Mouse (Mus musculus) layer of hippocampus, adult 2 months (tissue): ENCODE data around the gene Inmt. TPM values are rescaled to one million over a fixed set of nuclear protein-coding genes. Genes with fewer than 3 reads are reported as not detected.
A peak's percentile ranks its signal among the peaks of the same experiment; 100 is the strongest.

Source experiments
- DNase-seq, 2 experiments: peaks; one replicate each; pipeline ENCODE4 v3.0.0; 2022; ENCODE audit warnings: low spot score in 2 of 2
- H3K27ac ChIP-seq: fragments of 200-600 bp; 2 replicates; pipeline ENCODE4 v1.8.1; 2022
- H3K4me3 ChIP-seq: fragments of 200-600 bp; 2 replicates; pipeline ENCODE4 v1.8.1; 2022; ENCODE audit warnings: mild to moderate bottlenecking
- CTCF ChIP-seq: fragments of 200-600 bp; conservative IDR thresholded peaks from 2 replicates; pipeline ENCODE4 v1.8.1; 2022; ENCODE audit warnings: antibody characterized with exemption, mild to moderate bottlenecking, moderate library complexity
- total RNA-seq, 2 experiments: library from RNA; stranded (reverse); gene quantifications; 2 replicates each; pipeline ENCODE4 v1.2.3; 2021

Gene Inmt
- total RNA-seq, 2 experiments from 2014 or later, result 1.5 to 1.8 TPM

- no peak for DNase-seq
- no peak overlapping the region for H3K4me3 ChIP-seq
- no peak for TF ChIP-seq CTCF
Measured at GRCm38 (mm10) chr6:55182655-55183430, 8.0 kb upstream of the Inmt start.

DNA sequence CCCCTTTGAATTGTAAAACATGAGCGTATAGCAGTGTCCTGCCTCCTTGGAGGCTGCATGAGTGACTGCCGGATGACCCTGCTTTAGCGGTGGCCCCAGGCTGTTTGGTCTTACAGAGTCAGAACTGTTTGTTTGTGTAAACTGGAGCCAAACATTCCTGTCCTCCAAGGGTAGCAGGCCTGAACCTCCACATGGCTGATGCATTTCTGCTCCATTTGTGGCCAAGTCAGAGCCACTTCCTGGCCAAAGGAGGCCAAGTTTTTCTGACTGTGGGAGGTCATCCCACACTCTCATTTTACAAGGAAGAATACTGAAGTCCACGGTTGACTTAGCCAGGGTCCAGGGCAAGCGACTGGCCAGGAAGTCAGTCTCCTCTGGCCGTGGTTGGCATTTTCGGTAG is 4.7 kb upstream of the Inmt start:
- no peak for TF ChIP-seq CTCF
- DNase-seq, result no peak
- Histone ChIP-seq H3K27ac (no peak overlapping the region), H3K4me3 (no peak overlapping the region)

More at GRCm38 (mm10) chr6:55182655-55183430, 8.0 kb upstream of the Inmt start:
- H3K27ac ChIP-seq, result no peak overlapping the region

DNA sequence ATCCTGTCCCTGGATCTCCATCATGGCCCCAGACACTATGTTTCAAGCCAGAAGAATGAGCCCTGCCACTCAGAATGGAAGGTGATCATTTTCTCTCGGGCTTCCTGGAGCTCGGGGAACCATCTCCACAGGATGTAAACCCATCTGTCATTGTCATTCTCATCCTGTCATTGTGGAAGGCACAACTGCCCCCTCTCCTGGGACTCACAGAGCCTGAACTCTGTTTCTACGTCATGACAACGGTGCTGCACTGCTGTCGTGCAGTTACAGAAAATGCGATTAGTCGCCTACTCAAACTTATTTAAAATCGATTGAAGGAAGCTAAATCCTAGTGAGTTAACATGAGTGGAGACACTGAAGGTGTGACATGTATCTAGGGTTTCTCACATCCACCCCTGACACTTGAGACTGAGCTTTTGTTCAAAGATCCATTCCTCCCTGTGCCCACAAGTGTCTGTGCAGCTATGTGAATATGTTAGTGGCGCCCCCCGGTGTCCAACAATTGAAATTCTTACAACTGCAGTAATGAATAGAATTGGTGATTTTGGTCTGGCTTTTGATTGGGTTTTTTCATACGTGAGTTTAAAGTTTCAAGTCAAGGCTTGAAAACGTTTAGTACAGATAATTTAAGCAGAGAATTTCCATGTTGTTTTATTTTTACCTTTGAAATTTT is 2.4 kb upstream of the Inmt start:
- peak in 1 of 2 experiments; percentile 37 for DNase-seq
- TF ChIP-seq CTCF, result peak; percentile 79
- H3K4me3 ChIP-seq, result no peak overlapping the region
- H3K27ac ChIP-seq, result no peak overlapping the region

- H3K27ac ChIP-seq, result no peak overlapping the region
- no peak overlapping the region for H3K4me3 ChIP-seq
- DNase-seq, result no peak
- no peak for TF ChIP-seq CTCF
Measured at GRCm38 (mm10) chr6:55175892-55176291, 1.0 kb upstream of the Inmt start.

DNA sequence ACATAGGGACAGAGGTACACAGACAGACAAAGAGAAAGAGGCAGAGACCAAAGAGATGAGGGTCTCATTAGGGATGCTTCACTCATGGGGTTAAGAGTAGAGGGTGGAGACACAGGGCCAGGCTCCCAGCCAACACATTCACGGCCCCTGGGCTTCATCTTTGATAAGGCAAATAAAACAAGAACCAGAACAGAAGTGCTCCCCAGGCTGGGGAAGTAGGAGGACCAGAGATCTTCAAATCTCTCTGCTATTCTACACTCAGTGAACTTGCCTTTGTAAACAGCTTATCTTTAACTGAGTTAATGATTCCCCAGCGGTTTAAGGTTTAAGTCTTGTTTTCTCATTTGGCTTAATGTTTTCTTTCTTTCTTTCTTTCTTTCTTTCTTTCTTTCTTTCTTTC is 613 bp upstream of the Inmt start:
- no peak for TF ChIP-seq CTCF
- H3K4me3 ChIP-seq, result no peak overlapping the region
- H3K27ac ChIP-seq, result no peak overlapping the region
- DNase-seq, result no peak

GRCm38 (mm10) chr6:55173941-55174349 is 898 bp downstream of the Inmt start:
- no peak for DNase-seq
- no peak overlapping the region for H3K4me3 ChIP-seq
- TF ChIP-seq CTCF, result no peak
- no peak overlapping the region for H3K27ac ChIP-seq

DNA sequence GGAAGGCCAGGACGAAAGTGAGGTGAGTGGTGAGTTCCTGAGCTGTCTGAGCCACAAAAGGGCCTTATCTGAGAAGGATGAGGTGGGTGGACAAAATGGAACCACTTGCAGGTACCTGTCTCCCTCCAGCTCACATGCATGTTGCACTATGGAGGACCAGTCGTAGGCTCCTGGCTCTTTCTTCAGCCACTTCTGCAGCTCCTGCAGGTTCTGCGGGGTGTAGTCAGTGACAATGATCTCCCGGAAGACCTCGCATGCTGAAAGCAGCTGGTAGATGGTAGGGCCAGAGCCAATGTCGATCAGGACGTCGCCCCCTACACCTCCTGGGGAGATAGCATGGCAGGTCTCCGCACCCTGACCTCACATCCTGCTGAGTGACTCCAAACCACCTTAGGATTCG is 1.7 kb downstream of the Inmt start:
- Histone ChIP-seq H3K27ac (no peak overlapping the region), H3K4me3 (no peak overlapping the region)
- no peak for TF ChIP-seq CTCF
- DNase-seq, result no peak

GRCm38 (mm10) chr6:55171638-55172037 is 3.2 kb downstream of the Inmt start:
- TF ChIP-seq CTCF, result peak; percentile 65
- Histone ChIP-seq H3K4me3 (no peak overlapping the region), H3K27ac (no peak overlapping the region)
- DNase-seq, result peak in 1 of 2 experiments; percentile 35

DNA sequence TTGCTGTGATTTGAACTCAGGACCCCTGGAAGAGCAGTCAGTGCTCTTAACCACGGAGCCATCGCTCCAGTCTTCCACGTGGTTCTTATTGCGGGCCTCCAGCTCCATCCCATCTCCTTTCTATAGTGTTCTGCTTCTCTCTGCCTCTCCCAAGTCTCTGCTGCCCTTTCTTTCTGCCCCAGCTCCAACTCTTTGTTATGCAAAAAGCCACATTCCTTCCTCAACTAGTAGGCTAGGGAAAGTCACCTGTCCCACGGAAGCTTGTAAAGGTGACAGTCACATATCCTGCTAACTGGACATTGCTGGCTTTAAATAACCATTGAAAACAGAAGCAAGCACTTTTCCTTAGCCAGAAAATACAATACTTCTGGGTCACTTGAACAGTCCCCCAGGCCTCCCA is 5.0 kb downstream of the Inmt start:
- Histone ChIP-seq H3K27ac (no peak overlapping the region), H3K4me3 (no peak overlapping the region)
- no peak for TF ChIP-seq CTCF
- no peak for DNase-seq

DNA sequence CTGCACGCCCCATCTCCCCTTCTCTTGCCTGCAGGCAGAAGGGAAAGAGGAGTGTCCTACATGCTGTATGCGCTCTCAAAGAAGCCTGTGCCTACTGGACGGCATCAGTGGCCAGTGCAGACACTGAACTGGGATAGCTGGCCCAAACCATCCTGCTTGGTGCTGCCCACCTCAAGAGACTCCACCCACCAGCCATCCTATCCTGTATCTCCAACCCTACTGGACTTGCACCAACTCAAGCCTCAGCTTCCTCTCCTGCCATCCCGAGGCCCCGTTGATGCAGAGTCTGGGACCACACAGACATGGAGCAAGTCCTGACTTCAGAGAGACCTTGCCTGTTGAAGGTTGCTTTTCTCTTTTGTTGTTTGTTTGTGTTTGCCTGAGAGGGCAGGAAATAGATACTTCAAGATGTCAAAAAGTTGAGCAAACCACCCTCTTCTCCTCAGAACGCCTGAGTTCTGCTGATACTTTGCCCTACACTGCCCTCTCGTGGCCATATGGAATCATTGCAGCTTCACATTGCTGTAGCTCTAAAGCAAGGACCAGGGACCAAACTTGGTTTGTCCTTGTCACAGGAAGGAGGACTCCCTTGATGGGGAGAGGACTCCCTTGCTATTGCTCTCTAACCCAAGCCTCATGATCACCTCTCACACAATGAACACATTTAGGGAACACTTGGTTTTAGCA is 7.9 kb downstream of the Inmt start:
- peak; percentile 75 to 79 for DNase-seq
- TF ChIP-seq CTCF, result peak; percentile 98
- Histone ChIP-seq H3K4me3 (no peak overlapping the region), H3K27ac (no peak overlapping the region)

- no peak for TF ChIP-seq CTCF
- Histone ChIP-seq H3K4me3 (no peak overlapping the region), H3K27ac (no peak overlapping the region)
- no peak for DNase-seq
Measured at GRCm38 (mm10) chr6:55163046-55163584, 11.7 kb downstream of the Inmt start.

DNA sequence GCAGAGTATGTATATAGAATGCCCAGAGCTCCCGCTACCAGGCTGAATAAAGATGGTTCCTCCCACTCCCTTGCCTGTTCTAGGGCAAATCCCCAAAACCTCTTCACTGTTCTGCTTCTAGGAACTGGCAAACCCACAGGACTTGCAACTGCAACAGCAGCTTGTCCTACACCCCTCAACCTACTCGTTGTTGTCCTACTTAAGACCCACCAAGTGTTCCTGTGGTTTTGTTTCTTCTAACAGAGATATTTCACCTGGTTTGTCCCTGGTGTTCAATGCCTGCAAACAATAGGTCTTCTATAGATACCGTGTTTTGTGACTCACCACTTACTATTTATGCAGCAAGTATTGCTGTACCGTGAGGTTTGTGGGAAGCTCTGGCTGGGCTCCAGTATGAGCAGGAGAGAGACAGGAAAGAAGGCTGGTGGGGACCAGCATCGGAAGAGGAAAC is 13.5 kb downstream of the Inmt start:
- DNase-seq, result peak; percentile 72 to 80
- no peak for TF ChIP-seq CTCF
- no peak overlapping the region for H3K4me3 ChIP-seq
- peak overlapping the region; percentile 85 for H3K27ac ChIP-seq

- no peak for DNase-seq
- Histone ChIP-seq H3K27ac (no peak overlapping the region), H3K4me3 (no peak overlapping the region)
- no peak for TF ChIP-seq CTCF
Measured at GRCm38 (mm10) chr6:55159256-55159655, 15.6 kb downstream of the Inmt start.
